ENCODE assay signal across 7 mouse cellular contexts in genomic region chr9:56041372-56042180, GRCm38 (mm10). TPM values are rescaled to one million over a fixed set of nuclear protein-coding genes. Genes with fewer than 3 reads are reported as not detected.
A peak's percentile ranks its signal among the peaks of the same experiment; 100 is the strongest.
DNase-seq lines count a peak whose midpoint lies in the region; ATAC-seq lines count a peak whose summit lies in the region.

Gene Rcn2, plus strand, starts transcription at chr9:56041845.

- H3K27me3 ChIP-seq in embryonic facial prominence, embryonic 11.5 days (ENCODE audit: control insufficient read depth, insufficient read depth, low read length) = no peaks in the 10 kb centered on the region
- no peaks in the 10 kb centered on the region for H3K27me3 ChIP-seq in limb, embryonic 10.5 days (ENCODE audit: low read depth, poor library complexity, severe bottlenecking)
- H3K27me3 ChIP-seq in midbrain, embryonic 13.5 days = no peaks in the 10 kb centered on the region

- peak; percentile 97 for DNase-seq in adrenal gland, postnatal 14 days
- peak; percentile 97 for DNase-seq in embryonic facial prominence, embryonic 11.5 days (ENCODE audit: low spot score)
- DNase-seq in kidney, adult 11 months = peak; percentile 94
- DNase-seq in limb, embryonic 10.5 days (ENCODE audit: low spot score) = peak; percentile 95
- DNase-seq in spleen, adult 12 weeks (ENCODE audit: low spot score) = peak; percentile 91

- under 1% methylated on average over 48 of the region's 49 CpGs for WGBS in embryonic facial prominence, embryonic 11.5 days
- under 1% methylated on average over 49 of the region's 49 CpGs for WGBS in limb, embryonic 10.5 days
- under 1% methylated on average over 41 of the region's 49 CpGs for whole genome bisulfite sequencing in midbrain, embryonic 13.5 days

- ATAC-seq in embryonic facial prominence, embryonic 11.5 days (replicated peaks; ENCODE audit: insufficient number of reproducible peaks, low FRiP score, low TSS enrichment, low read depth) = peak; percentile 100
- peak; percentile 99 for ATAC-seq in granulocyte monocyte progenitor cell, adult 5-6 weeks (replicated peaks; ENCODE audit: poor library complexity, severe bottlenecking)
- ATAC-seq in midbrain, embryonic 13.5 days = peak; percentile 100

- peak within 1 kb of the TSS; percentile 93 for H3K27ac ChIP-seq in embryonic facial prominence, embryonic 11.5 days (replicated peaks; ENCODE audit: low read depth, low read length)
- peak within 1 kb of the TSS; percentile 99 for H3K27ac ChIP-seq in limb, embryonic 10.5 days
- H3K27ac ChIP-seq in midbrain, embryonic 13.5 days = peak within 1 kb of the TSS; percentile 96

- no peaks in the 10 kb centered on the region for H3K4me1 ChIP-seq in embryonic facial prominence, embryonic 11.5 days (ENCODE audit: control insufficient read depth, insufficient read depth, low read length)
- peaks cover 24% of the 10 kb centered on the region for H3K4me1 ChIP-seq in limb, embryonic 10.5 days
- H3K4me1 ChIP-seq in midbrain, embryonic 13.5 days (replicated peaks) = peaks cover 23% of the 10 kb centered on the region

- peak within 1 kb of the TSS; percentile 65 for H3K4me3 ChIP-seq in embryonic facial prominence, embryonic 11.5 days (ENCODE audit: low read depth, low read length)
- peak within 1 kb of the TSS; percentile 78 for H3K4me3 ChIP-seq in limb, embryonic 10.5 days
- H3K4me3 ChIP-seq in midbrain, embryonic 13.5 days (replicated peaks) = peak within 1 kb of the TSS; percentile 77

- H3K9ac ChIP-seq in embryonic facial prominence, embryonic 11.5 days (replicated peaks; ENCODE audit: low read length) = peak within 1 kb of the TSS; percentile 92
- H3K9ac ChIP-seq in midbrain, embryonic 13.5 days (replicated peaks) = peak within 1 kb of the TSS; percentile 93

- no peaks in the 10 kb centered on the region for H3K9me3 ChIP-seq in embryonic facial prominence, embryonic 11.5 days (replicated peaks; ENCODE audit: control insufficient read depth, low read length)
- no peaks in the 10 kb centered on the region for H3K9me3 ChIP-seq in limb, embryonic 10.5 days (replicated peaks)
- no peaks in the 10 kb centered on the region for H3K9me3 ChIP-seq in midbrain, embryonic 13.5 days

- H3K4me2 ChIP-seq in embryonic facial prominence, embryonic 11.5 days (ENCODE audit: low read depth, low read length) = peak within 1 kb of the TSS; percentile 32
- H3K4me2 ChIP-seq in midbrain, embryonic 13.5 days (replicated peaks) = peak within 1 kb of the TSS; percentile 68

- H3K36me3 ChIP-seq in embryonic facial prominence, embryonic 11.5 days (replicated peaks; ENCODE audit: control insufficient read depth, insufficient read depth, low read depth, low read length) = peaks cover 3% of the 10 kb centered on the region; the same call in 1 of the 2 replicates
- H3K36me3 ChIP-seq in limb, embryonic 10.5 days = peaks cover 32% of the 10 kb centered on the region
- H3K36me3 ChIP-seq in midbrain, embryonic 13.5 days = peaks cover 20% of the 10 kb centered on the region

RNA-seq across cellular contexts. Expression of gene Rcn2, which starts in this region (rescaled TPM):
- total RNA-seq in adrenal gland, postnatal 14 days (2021) = 37.2 and 37.7 TPM in 2 replicates
- 361 and 370 TPM in 2 replicates for polyA plus RNA-seq in embryonic facial prominence, embryonic 11.5 days (2014; fragmentation: Nextera tagmentation; extraction: Ambion mirVana)
- 39.2 and 40.8 TPM in 2 replicates for total RNA-seq in granulocyte monocyte progenitor cell, adult 5-6 weeks (2014; fragmentation: Nextera tagmentation)
- total RNA-seq in granulocyte monocyte progenitor cell, adult 5-6 weeks (2017) = 41.6 and 61.7 TPM in 2 replicates
- polyA plus RNA-seq in limb, embryonic 10.5 days (2016; fragmentation: Nextera tagmentation; extraction: Ambion mirVana) = 243 and 274 TPM in 2 replicates
- polyA plus RNA-seq in midbrain, embryonic 13.5 days (2015; fragmentation: Nextera tagmentation; extraction: Ambion mirVana) = 342 and 356 TPM in 2 replicates

Comparison
In these comparisons a context has a peak if more than half of its experiments do, and no peak if none do; other contexts are left out.
1. Peak in every context shown above with its lines: DNase-seq, ATAC-seq, H3K4me3 ChIP-seq and H3K27ac ChIP-seq.